Mouse (Mus musculus): ENCODE measurements around the gene Notch2.

DNA sequence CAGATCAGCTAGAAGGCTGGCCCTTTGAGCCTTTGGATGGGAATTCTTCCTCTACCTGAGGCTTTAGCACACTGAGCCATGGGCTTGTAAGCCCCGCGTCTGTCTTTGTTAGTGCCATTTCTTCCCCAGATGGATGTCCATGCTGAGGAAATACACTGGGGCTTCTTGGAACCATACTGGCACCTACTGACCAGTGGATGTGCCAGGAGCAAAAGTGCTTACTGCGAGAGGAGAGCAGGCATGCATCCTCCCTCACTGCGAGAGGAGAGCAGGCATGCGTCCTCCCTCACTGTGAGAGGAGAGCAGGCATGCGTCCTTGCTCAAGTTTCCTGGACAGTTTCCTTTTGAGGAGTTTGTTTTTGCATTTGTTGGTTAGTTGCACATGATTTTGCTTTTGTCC lies 27.5 kb downstream of the Notch2 start:
- peak; percentile 23; the same call in 1 of the 2 replicates for TF ChIP-seq CTCF (IDR thresholded peaks at IDR 0.05; ENCODE audit: control insufficient read depth, insufficient read depth, insufficient replicate concordance, low read depth, low read length)
- TF ChIP-seq POLR2A (IDR thresholded peaks at IDR 0.05; ENCODE audit: control insufficient read depth, low read depth, low read length): no peak; the same call in 1 of the 2 replicates

Data from testis, adult 2 months (tissue).